Mouse (Mus musculus) kidney, adult 2 months (tissue): ENCODE measurements at regions not wholly inside any gene's neighbourhood (a gene's known extent, or its start where the extent isn't known, plus 50 kb on each side); places are given as distances from the start of the nearest gene placed in this dataset.

Source experiments
- CTCF ChIP-seq: fragments of 200-500 bp; conservative IDR thresholded peaks from 2 replicates; pipeline ENCODE4 v1.5.1; 2011; ENCODE audit warnings: low read depth, mild to moderate bottlenecking, control low read depth, low read length, moderate library complexity, mixed read lengths; ENCODE audit not compliant: insufficient read depth, insufficient read length
- POLR2A ChIP-seq: fragments of 200-500 bp; IDR thresholded peaks from one replicate; pipeline ENCODE4 v1.6.1; 2011; ENCODE audit warnings: low read depth, low read length, control low read depth

- no peak for TF ChIP-seq POLR2A
- TF ChIP-seq CTCF = no peak
Measured at GRCm38 (mm10) chr9:14074273-14074672, 200.6 kb upstream of the Sesn3 start.
